Mouse (Mus musculus) midbrain, embryonic 15.5 days (tissue): ENCODE data around the gene Slc10a7. TPM values are rescaled to one million over a fixed set of nuclear protein-coding genes. Genes with fewer than 3 reads are reported as not detected.
"Not testable (repeated sequence)": the region's sequence is repeated elsewhere in the genome, so short reads cannot be mapped to it uniquely, and the experiment has no call there.

Experiments
- ATAC-seq: fragments of 200-750 bp; cut with Nextera tagmentation; replicated peaks from 2 replicates; pipeline ENCODE4 v1.8.0; 2017; ENCODE audit warnings: moderate TSS enrichment
- H3K27ac ChIP-seq: fragments of 300-500 bp; sonication (generic); 2 replicates; pipeline ENCODE4 v1.5.1; 2015; ENCODE audit warnings: mild to moderate bottlenecking, inconsistent platforms
- H3K27me3 ChIP-seq: fragments of 300-500 bp; sonication (generic); replicated peaks from 2 replicates; pipeline ENCODE4 v1.6.1; 2015; ENCODE audit warnings: inconsistent platforms
- H3K36me3 ChIP-seq: fragments of 300-500 bp; sonication (generic); replicated peaks from 2 replicates; pipeline ENCODE4 v1.6.1; 2015; ENCODE audit warnings: inconsistent platforms
- H3K4me1 ChIP-seq: fragments of 300-500 bp; sonication (generic); 2 replicates; pipeline ENCODE4 v1.6.1; 2015; ENCODE audit warnings: inconsistent platforms
- H3K4me2 ChIP-seq: fragments of 300-500 bp; sonication (generic); 2 replicates; pipeline ENCODE4 v1.6.1; 2015; ENCODE audit warnings: inconsistent platforms, mild to moderate bottlenecking, moderate library complexity
- H3K4me3 ChIP-seq: fragments of 300-500 bp; sonication (generic); 2 replicates; pipeline ENCODE4 v1.5.1; 2015; ENCODE audit warnings: mild to moderate bottlenecking, inconsistent platforms
- H3K9ac ChIP-seq: fragments of 300-500 bp; sonication (generic); 2 replicates; pipeline ENCODE4 v1.6.1; 2015; ENCODE audit warnings: mild to moderate bottlenecking, inconsistent platforms
- H3K9me3 ChIP-seq: fragments of 300-500 bp; sonication (generic); 2 replicates; pipeline ENCODE4 v1.6.1; 2016; ENCODE audit warnings: inconsistent platforms
- WGBS: fragments of 180-500 bp; shearing (Covaris S2); methylation state at CpG from one replicate; pipeline ENCODE4 v1.1.7; 2015; ENCODE audit warnings: mixed read lengths; 5-methylcytosine and 5-hydroxymethylcytosine counted together
- polyA plus RNA-seq: library from polyadenylated mRNA; unstranded; fragments of >200 nt; fragmentation: Nextera tagmentation; extraction: Ambion mirVana; gene quantifications from 2 replicates; pipeline ENCODE4 v1.2.1, GENCODE M21; 2015

Slc10a7 gene
- polyA plus RNA-seq: 11.9 and 12.7 TPM in 2 replicates

DNA sequence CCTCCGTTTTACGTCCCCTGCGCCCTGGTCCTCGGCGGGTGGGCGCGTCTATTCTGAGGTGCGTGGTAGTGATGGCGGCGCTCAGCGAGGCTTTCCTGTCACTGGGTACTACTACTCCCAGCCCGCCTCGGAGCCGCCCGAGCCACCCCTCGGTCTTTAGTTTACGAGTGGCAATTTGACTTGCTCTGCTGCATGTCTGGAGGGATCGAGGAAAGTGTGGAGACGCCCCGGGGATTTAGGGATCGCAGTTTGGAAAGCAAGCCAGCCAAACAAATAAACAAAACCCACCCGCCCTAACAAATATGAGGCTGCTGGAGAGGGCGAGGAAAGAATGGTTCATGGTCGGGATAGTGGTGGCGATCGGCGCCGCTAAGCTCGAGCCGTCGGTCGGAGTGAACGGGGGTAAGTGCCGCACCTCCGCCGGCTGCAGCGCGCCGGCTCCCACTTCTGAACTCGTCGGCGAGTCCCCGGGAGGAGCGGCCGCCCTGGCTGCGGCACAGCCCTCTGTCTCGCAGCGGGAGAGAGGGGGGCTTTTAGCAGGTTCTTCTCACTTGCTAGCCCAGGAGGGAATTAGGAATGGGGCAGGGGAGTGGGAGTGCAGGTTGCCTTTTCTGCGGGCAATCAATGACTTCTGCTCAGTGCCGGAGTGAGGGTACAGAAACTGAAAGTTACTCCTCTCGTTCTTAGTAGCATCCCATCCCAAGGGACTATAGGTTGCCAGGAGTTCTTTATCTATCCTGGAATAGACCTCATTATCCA is at the start of gene Slc10a7:
TSS of gene Slc10a7 (plus strand) at position 74 of the 759 bp plus-strand sequence.
- H3K9me3 ChIP-seq: no peaks in the 10 kb centered on the region
- under 1% methylated on average over 51 of the region's 51 CpGs for WGBS

GRCm38 (mm10) chr8:78463941-78464340 is 45.2 kb upstream of the Slc10a7 start:
- no peak for ATAC-seq
- H3K27ac ChIP-seq: no peak overlapping the region
- H3K4me1 ChIP-seq: no peaks in the 10 kb centered on the region
- no peaks in the 10 kb centered on the region for H3K9me3 ChIP-seq
- no peak overlapping the region for H3K9ac ChIP-seq
- H3K27me3 ChIP-seq: no peaks in the 10 kb centered on the region
- H3K4me3 ChIP-seq: no peak overlapping the region
- H3K4me2 ChIP-seq: no peak overlapping the region
- WGBS: 92% methylated on average over 2 of the region's 2 CpGs
- H3K36me3 ChIP-seq: no peaks in the 10 kb centered on the region

More for the DNA sequence above, at the start of gene Slc10a7:
- Histone ChIP-seq H3K4me1 (peaks cover 20% of the 10 kb centered on the region), H3K4me2 (peak within 1 kb of the TSS; percentile 94), H3K27me3 (no peaks in the 10 kb centered on the region), H3K27ac (peak within 1 kb of the TSS; percentile 100), H3K9ac (peak within 1 kb of the TSS; percentile 78), H3K4me3 (peak within 1 kb of the TSS; percentile 78), H3K36me3 (peaks cover 6% of the 10 kb centered on the region)
- peak; percentile 98 for ATAC-seq

DNA sequence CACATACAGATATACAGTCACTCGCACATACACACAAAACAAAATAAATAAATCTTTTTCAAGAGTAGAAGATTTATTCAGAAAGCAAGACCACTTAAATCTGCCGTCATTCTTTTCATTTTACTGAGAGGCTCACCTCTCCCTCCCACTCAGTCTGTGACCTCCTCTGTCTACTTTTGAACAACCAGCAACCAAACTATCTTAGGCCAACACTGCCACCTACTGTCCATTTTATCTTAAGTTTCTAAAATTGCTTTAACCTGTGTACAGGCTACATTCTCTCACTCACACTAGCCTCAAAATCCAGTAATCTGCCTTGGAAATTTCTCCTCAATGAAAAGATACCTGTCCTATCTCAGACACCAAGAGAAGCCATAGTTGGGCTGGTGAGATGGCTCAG is 41.3 kb upstream of the Slc10a7 start:
- no peak overlapping the region for H3K4me2 ChIP-seq
- ATAC-seq: no peak
- H3K27ac ChIP-seq: no peak overlapping the region
- 81% methylated on average over 2 of the region's 2 CpGs for WGBS
- no peaks in the 10 kb centered on the region for H3K9me3 ChIP-seq
- no peak overlapping the region for H3K4me3 ChIP-seq
- H3K4me1 ChIP-seq: no peaks in the 10 kb centered on the region
- H3K36me3 ChIP-seq: no peaks in the 10 kb centered on the region
- H3K9ac ChIP-seq: no peak overlapping the region
- no peaks in the 10 kb centered on the region for H3K27me3 ChIP-seq

DNA sequence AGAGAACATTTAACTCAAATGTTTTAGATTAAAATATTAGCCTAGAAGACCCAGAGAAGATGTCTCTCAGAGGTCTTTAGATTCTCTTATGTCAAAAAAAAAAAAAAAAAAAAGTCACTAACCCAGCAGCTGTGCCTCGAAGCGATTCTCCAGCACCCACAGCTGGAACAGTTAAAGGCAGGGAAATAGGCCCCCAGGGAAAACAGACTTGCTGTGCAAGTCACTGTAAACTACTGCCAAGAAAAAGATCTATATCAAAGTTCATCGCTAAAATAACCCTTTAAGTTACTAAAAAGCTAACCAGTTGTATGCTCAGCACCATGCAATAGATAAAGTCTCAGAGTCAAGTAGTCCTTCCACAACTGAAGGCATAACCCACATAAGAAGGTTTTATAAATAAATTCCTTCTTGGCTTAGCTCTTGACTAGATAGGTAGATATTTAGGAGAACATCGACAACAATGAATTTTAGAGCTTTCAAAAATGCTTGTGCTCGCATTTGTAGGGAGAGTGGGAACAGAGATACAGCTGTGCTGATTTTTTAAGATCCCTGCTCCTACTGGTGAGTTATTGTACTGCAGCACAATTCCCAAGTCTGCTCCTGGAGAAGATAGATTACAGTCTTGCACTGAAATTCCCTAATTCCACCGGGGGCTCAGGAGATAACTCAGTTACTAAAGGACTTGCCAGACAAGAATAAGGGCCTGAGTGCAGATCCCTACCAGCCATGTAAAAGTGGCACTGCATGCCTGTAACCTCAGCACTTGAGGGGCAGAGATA is 31.9 kb upstream of the Slc10a7 start:
- Histone ChIP-seq H3K4me1 (no peaks in the 10 kb centered on the region), H3K27ac (no peak overlapping the region), H3K9me3 (no peaks in the 10 kb centered on the region), H3K36me3 (no peaks in the 10 kb centered on the region), H3K9ac (no peak overlapping the region), H3K4me3 (no peak overlapping the region), H3K27me3 (no peaks in the 10 kb centered on the region), H3K4me2 (no peak overlapping the region)
- no peak for ATAC-seq
- 65% methylated on average over 6 of the region's 6 CpGs for WGBS

DNA sequence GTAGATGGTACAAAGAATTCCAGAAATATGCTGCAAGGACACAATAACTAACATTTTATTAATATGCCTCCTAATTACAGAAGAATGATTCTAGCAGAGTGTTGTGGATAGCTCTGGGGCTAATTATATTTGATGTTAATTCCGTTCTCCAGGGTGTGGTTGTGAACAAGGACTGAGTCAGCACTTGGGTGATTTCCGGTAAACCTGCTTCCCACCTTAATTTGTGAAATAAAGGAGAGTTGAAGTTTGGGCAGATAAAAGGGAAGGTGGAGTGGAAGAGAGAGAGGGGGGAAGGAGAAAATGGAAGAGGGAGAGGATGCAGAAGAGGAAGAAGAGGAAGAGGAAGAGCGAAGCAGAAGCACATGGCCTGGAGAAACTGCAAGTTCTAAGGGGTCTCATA is 19.4 kb upstream of the Slc10a7 start:
- ATAC-seq: no peak
- H3K4me3 ChIP-seq: no peak overlapping the region
- no peaks in the 10 kb centered on the region for H3K27me3 ChIP-seq
- no peak overlapping the region for H3K9ac ChIP-seq
- no peak overlapping the region for H3K4me2 ChIP-seq
- WGBS: 88% methylated on average over 3 of the region's 3 CpGs
- no peaks in the 10 kb centered on the region for H3K4me1 ChIP-seq
- no peak overlapping the region for H3K27ac ChIP-seq
- H3K9me3 ChIP-seq: no peaks in the 10 kb centered on the region
- H3K36me3 ChIP-seq: no peaks in the 10 kb centered on the region

- Histone ChIP-seq H3K4me3 (no peak overlapping the region), H3K4me2 (no peak overlapping the region), H3K9ac (no peak overlapping the region), H3K36me3 (no peaks in the 10 kb centered on the region), H3K9me3 (no peaks in the 10 kb centered on the region), H3K27ac (no peak overlapping the region), H3K27me3 (no peaks in the 10 kb centered on the region), H3K4me1 (no peaks in the 10 kb centered on the region)
- WGBS: 16% methylated on average over 2 of the region's 2 CpGs
- no peak for ATAC-seq
These were observed 16.1 kb upstream of the Slc10a7 start for GRCm38 (mm10) chr8:78493031-78493430.

DNA sequence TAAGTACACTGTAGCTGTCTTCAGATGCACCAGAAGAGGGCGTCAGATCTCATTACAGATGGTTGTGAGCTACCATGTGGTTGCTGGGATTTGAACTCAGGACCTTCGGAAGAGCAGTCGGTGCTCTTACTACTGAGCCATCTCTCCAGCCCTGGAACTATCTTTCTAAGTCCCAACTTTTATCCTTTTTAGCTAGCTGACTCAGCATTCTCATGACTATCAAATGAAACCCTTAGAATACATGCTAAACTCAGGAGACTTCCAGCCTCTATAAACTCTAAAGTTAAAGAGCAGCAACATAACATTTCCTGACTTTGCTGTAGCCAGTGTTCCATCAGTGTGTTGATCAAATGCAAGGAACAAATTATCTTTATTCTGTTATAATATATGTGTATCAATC is 12.9 kb upstream of the Slc10a7 start:
- not testable (repeated sequence) for H3K4me3 ChIP-seq, H3K4me1 ChIP-seq, H3K27me3 ChIP-seq, H3K36me3 ChIP-seq, H3K27ac ChIP-seq, H3K9ac ChIP-seq, H3K4me2 ChIP-seq, ATAC-seq, H3K9me3 ChIP-seq
- 95% methylated on average over 3 of the region's 3 CpGs for WGBS

- ATAC-seq: no peak
- H3K9ac ChIP-seq: no peak overlapping the region
- H3K36me3 ChIP-seq: peaks cover 17% of the 10 kb centered on the region
- H3K9me3 ChIP-seq: no peaks in the 10 kb centered on the region
- H3K4me2 ChIP-seq: no peak overlapping the region
- no peak overlapping the region for H3K4me3 ChIP-seq
- H3K27me3 ChIP-seq: no peaks in the 10 kb centered on the region
- H3K27ac ChIP-seq: no peak overlapping the region
- H3K4me1 ChIP-seq: peaks cover 8% of the 10 kb centered on the region
- 83% methylated on average over 2 of the region's 2 CpGs for WGBS
These were observed 6.4 kb upstream of the Slc10a7 start for GRCm38 (mm10) chr8:78502706-78503105.

DNA sequence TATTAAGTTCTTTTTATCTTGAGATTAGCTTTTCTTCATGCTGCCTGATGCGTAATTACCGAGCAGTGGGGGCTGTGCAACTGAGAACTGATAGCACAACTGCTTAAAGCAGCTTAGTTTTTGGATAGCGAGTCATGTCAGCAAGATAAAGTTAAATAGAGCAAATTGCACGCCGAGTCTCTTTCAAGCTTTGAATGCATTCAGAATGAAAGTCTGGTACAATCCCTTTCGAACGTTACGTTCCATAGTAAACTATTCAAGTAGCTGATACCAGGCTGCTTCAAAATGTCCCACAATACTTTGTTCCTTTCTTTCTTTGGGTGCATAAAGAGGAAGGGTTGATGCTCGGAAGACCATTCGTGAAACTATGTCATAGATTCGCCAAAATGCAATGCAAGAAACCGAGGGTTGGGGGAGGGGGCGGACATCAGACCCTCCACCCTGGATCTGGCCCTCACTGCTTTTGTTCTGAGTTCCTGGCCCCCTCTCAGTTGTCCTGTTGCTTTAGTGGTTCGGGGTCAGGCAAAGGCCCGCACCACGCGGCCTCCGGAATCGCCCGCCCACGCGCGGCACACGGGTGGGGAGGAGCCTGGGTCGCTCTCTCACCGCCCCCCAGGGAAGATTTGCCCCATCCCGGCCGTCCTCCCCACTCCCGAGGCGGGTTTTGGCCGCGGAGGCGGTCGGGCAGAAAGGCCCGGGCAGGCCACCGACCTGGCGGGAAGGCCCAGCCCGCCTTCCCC is 997 bp upstream of the Slc10a7 start:
- H3K4me1 ChIP-seq: peaks cover 20% of the 10 kb centered on the region
- no peaks in the 10 kb centered on the region for H3K9me3 ChIP-seq
- peak overlapping the region; percentile 78 for H3K4me3 ChIP-seq
- H3K27ac ChIP-seq: peak overlapping the region; percentile 100
- peaks cover 17% of the 10 kb centered on the region for H3K36me3 ChIP-seq
- ATAC-seq: peak; percentile 48
- peak overlapping the region; percentile 78 for H3K9ac ChIP-seq
- under 1% methylated on average over 38 of the region's 38 CpGs for WGBS
- H3K4me2 ChIP-seq: peak overlapping the region; percentile 94
- H3K27me3 ChIP-seq: no peaks in the 10 kb centered on the region

GRCm38 (mm10) chr8:78508719-78509272 is 350 bp upstream of the Slc10a7 start, which contains the start of gene Rbmxl1:
Gene Rbmxl1, minus strand, starts transcription at chr8:78508898.
- peaks cover 20% of the 10 kb centered on the region for H3K4me1 ChIP-seq
- WGBS: under 1% methylated on average over 70 of the region's 70 CpGs

GRCm38 (mm10) chr8:78510094-78510493 is 948 bp downstream of the Slc10a7 start:
- Histone ChIP-seq H3K9me3 (no peaks in the 10 kb centered on the region), H3K36me3 (no peaks in the 10 kb centered on the region), H3K27me3 (no peaks in the 10 kb centered on the region), H3K27ac (0 out of 2 replicates have a peak overlapping the region, but pooled peaks have one; percentile 100), H3K4me2 (peak overlapping the region; percentile 94), H3K4me3 (peak overlapping the region; percentile 78), H3K4me1 (peaks cover 20% of the 10 kb centered on the region), H3K9ac (peak overlapping the region; percentile 78)
- under 1% methylated on average over 11 of the region's 11 CpGs for WGBS
- no peak for ATAC-seq

More at GRCm38 (mm10) chr8:78508719-78509272, 350 bp upstream of the Slc10a7 start, which contains the start of gene Rbmxl1:
- H3K4me3 ChIP-seq: peak within 1 kb of the TSS; percentile 78
- no peaks in the 10 kb centered on the region for H3K9me3 ChIP-seq
- no peaks in the 10 kb centered on the region for H3K27me3 ChIP-seq
- H3K27ac ChIP-seq: peak within 1 kb of the TSS; percentile 100
- ATAC-seq: peak; percentile 94
- peak within 1 kb of the TSS; percentile 94 for H3K4me2 ChIP-seq
- peak within 1 kb of the TSS; percentile 78 for H3K9ac ChIP-seq
- peaks cover 12% of the 10 kb centered on the region for H3K36me3 ChIP-seq

- peaks cover 20% of the 10 kb centered on the region for H3K4me1 ChIP-seq
- H3K4me3 ChIP-seq: no peak overlapping the region
- H3K4me2 ChIP-seq: no peak overlapping the region
- no peak overlapping the region for H3K27ac ChIP-seq
- H3K36me3 ChIP-seq: no peaks in the 10 kb centered on the region
- no peak overlapping the region for H3K9ac ChIP-seq
- no peak for ATAC-seq
- H3K9me3 ChIP-seq: no peaks in the 10 kb centered on the region
- WGBS: 66% methylated on average over 3 of the region's 3 CpGs
- no peaks in the 10 kb centered on the region for H3K27me3 ChIP-seq
These were observed 1.8 kb downstream of the Slc10a7 start for GRCm38 (mm10) chr8:78510926-78511325.
